Mouse (Mus musculus): Measurements from ENCODE around the gene Strn4.

Gene Strn4

DNA sequence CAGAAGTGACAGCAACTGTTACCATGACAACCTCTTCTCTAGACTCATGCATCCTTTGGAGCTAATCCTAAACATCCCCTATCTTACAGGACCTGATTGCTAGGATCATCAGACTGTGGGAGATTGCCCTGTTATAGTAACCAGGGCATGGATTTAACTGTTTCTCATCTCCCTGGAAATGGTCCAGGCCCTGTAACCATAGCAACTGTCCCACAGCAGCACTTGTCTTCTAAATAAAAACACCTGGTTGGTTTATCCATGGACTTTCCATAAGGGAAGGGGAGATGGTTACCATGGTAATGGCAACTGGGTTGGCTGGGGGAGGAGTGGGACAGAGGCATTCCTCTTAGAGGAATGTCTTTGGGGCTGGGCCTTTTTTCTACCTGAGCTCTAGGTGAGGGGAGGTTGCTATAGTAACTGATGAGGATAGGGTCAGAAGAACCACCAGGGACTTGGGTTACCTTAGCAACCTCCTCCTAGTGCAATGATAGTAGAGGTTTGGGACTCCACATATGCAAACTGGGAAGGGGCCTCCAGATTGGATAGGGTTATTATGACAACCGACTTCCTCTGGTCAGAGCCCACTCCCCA, at the start of gene Strn4:
TSS of gene Strn4 (plus strand) at position 539 of the 591 bp plus-strand sequence.
- DNase-seq: peak in 1 of 2 experiments; percentile 33

DNA sequence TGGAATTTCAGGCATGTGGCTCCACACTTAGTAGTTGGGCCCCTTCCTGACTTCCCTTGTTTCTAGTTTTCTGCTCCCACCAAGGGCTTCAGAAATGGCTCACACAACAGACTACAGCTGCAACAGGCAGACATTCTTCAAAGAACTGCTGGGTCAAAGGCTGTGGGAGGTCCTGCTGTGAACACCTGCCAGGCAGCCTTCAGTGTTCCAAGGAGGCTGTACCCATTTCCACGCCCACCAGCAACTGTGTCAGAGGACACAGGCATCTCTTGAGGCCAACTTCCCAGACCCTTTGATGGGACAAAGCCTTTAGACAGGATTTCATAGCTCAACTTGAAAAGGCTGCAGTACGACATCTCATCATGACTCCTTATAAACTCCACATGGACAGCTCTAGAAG, 49.2 kb upstream of the Strn4 start:
- DNase-seq: no peak

- no peak for DNase-seq
Measured at GRCm38 (mm10) chr7:16775888-16776287, 39.8 kb upstream of the Strn4 start.

- no peak for DNase-seq
Measured at GRCm38 (mm10) chr7:16780076-16780475, 35.6 kb upstream of the Strn4 start.

DNA sequence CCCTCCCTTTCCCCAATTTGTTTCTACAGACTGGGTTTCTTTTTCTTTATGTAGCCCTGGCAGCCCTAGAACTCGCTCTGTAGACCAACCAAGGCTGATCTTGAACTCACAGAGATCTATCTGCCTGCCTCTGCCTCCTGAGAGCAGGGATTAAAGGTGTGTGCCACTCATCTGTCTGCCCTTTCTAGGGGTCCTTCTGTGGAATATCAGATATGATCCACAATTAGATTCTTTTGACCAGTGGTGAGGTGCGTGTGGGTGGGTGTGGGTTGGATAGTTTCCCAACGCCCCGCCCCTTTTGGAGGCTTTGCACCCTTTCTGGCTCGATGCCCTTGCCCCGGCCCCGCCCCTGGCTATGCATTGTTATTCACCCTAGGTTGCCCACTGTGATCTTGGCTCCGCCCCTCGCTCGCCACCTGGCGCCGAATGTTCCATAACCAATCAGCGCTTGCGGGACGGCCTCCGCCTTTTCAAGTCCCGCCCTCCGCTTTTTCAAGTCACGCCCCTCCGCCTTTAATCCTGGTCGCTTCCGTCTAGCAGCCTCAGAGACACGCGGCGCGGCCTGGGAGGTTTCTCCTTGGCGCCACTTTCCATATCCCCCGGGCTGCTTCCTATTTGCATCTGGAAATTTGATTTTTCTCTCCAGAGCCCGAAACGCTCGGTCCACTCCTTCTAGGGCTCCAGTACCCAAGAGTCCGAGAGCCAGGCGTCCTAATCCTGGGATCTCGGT, 34.7 kb upstream of the Strn4 start, which contains the start of gene Slc1a5:
TSS of gene Slc1a5 (plus strand) at position 516 of the 730 bp plus-strand sequence.
- peak; percentile 48 to 60 for DNase-seq

GRCm38 (mm10) chr7:16781555-16781815, 34.2 kb upstream of the Strn4 start:
- DNase-seq: no peak

GRCm38 (mm10) chr7:16781816-16782554, 33.7 kb upstream of the Strn4 start:
- peak in 1 of 2 experiments; percentile 7 for DNase-seq

DNA sequence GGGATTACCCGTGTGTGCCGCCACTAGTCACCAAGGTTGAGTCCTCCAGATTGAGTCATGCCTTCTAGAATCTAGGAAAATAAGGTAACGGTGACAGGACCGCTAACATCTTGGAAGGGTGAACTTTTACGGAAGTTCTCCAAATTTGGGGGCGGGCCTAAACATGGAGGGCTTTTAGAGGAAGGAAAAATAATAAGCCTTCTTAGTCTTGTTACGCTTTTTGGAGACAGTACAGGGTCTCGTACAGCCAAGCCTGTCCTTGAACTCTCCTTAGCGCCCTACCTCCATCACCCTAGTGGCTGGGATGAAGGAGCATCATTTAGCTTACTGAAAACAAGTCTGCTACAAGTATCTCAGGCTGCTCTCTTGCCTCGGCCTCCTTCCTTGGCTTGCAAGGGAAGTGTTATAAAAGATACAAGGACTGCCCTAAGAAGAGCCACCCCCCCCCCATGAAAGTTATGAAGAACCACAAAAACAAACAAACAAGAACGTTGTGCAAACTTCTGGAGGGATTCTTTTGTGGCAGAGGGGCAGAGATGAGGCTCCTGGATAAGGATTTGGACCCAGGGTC, 33.0 kb upstream of the Strn4 start:
- no peak for DNase-seq

DNA sequence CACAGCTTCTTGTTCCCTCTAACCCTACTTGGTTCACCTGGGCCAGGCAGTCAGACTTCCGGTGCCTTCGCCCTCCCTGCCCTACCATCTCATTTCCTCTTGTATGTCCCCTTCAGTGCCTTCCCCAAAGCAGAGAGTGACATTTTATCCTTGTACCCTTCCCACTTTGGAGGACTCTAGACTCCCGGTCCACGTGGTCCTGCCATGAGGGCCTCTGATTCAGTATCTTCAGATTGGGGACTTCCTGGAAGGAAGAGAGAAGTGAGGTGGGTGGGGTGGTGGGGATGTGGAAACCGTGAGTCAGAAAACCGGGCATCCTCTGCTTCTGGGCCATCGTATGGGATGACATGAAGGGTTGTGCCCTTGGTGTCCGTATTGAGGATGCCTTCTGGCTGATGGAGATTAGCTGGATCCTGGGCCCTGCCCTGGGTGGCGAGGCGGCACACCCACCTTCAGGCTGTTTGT, 32.4 kb upstream of the Strn4 start:
- no peak for DNase-seq

DNA sequence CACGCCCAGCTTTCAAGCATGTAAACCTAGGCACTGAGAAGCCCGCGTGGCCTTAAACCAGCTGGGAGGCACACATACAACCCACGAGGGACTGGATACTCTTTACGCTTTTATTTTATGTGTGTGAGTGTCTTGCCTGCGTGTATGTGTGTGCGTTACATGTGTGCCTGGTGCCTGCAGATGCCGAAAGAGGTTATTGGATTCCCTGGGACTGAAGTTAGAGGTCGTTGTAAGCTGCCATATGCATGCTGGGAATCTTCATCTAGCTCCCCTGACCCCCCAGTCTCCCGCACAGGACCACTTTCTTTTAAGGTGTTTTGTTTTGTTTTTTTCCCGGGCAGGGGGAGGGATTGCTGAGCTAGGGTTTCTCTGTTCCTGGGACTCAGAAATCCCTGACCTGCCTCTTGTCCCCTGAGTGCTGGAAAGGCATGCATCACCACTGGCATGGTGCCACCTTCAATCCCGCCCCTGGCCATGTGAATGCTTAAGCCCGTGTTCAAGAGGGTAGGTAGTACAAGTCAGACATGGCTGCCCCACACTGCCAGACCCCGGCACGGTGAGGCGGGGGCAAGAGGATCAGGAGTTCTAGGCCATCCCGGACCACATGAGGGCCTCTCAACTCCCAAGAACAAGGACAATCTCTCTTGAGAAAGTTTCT, 31.8 kb upstream of the Strn4 start:
- no peak for DNase-seq

DNA sequence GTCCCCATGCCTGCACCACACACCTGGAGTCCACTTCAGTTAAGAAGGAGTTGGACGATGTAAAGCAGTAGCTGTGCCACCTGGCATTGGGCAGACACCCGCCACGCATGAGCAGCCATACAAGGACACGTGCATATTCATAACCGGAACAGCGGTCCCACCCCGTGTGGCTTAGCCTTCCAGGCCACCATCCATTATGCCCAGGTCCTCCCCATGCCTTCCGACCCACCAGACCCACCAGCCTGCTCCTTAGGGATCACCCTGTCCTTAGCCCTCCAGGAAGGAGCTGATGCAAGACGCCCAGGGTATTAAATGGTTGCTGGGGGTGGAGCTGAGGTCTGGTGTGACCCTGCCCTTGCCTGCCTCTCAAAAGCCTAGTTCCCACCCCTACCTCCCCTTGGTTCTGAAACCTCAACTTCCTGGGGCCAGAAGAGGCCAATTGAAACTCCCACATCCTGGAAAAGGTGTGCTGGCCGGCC, 31.2 kb upstream of the Strn4 start:
- DNase-seq: no peak

DNA sequence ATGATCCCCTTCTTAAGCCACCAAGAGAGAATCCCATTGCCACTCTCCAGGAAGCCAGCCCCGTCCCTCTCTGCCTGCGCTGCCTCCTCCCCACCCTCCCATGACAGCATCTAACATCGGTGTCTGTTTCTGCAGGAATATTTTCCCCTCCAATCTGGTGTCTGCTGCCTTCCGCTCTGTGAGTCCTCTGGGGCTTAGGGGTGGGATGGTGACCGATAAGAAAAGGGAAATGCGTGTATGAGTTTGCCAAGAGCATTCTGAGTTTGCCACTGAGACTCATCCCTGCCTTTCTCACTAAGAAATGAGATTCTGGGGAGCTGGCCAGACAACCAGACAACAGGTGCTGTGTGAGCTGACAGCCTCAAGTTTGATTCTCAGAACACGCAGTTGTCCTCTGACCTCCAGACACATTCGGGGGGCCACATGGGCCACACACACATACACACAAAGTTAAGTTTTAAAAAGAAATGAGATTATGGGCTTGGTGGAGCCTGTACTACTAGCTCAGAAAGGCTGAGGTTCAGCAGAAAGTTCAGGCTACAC, 30.1 kb upstream of the Strn4 start:
- no peak for DNase-seq

- DNase-seq: no peak
Measured at GRCm38 (mm10) chr7:16792316-16792715, 23.4 kb upstream of the Strn4 start.

GRCm38 (mm10) chr7:16793010-16793725, 22.5 kb upstream of the Strn4 start:
- DNase-seq: no peak

DNA sequence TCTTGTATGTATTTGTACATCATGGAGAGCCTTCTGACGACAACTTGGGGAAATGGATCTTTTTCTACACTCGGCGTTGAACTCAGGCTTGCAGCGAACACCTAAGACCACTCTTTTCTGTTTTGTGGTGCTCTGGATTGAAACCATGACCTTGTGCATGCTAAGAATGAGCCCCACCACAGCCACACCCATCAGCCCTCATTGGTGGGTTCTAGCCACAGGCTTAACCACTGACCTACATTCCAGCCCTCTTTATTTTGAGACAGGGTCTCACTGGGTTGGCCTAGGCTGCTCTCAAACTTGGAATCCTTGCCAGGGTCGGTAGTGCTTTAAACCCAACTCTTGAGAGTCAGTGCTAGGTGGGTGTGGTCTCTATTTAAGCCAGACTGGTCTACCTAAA, 20.8 kb upstream of the Strn4 start:
- no peak for DNase-seq

DNA sequence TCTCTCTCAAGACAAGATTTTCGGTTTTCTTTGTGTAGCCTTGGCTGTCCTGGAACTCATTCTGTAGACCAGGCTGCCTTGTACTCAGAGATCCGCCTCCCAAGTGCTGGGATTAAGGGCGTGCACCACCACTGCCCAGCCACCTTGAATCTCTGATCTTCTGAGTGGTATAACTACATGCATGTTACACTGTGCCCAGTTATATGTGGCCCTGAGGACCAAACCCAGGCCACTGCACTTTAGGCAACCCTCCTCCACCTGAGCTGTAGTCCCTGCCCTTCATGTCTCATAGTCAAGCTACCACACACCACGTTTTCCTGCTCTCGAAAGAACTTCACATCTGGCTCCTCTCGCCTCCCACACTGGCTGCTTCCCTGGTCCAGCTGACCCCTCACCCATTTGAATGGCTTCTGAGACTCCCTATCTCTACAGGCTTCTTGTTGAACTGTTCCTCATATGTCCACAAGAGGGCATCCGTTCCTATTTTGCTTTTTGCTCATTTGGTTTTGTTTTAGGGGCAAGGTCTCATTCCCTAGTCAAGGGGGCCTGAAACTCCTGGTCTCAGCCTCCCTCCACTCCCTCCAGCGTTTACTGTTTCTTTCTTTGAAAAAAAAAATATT, 11.2 kb upstream of the Strn4 start:
- no peak for DNase-seq

GRCm38 (mm10) chr7:16807936-16808335, 7.8 kb upstream of the Strn4 start:
- no peak for DNase-seq

GRCm38 (mm10) chr7:16808647-16809046, 7.0 kb upstream of the Strn4 start:
- no peak for DNase-seq

DNA sequence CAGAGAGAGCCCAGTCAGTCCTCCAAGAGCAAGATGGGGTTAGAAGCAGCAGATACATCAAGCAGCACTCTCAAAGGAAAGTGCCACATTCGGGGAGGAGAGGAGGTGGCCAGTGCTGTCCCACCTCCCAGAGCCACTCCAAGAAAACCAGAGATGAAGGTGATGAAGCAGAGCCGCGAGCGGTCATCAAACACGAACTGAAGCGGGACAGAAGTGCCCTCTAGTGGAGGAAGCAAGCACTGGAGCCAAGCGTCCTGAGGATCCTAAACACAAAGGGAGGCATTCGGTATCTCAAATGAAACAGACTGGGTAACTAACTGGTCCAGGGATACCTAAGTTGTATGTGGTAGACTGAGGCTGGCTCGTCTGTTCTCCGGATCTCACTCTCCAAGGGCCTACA, 6.0 kb upstream of the Strn4 start:
- peak; percentile 75 to 82 for DNase-seq

- DNase-seq: no peak
Measured at GRCm38 (mm10) chr7:16810399-16810919, 5.2 kb upstream of the Strn4 start.
